Mouse (Mus musculus) adrenal gland, adult 10 weeks (tissue): Measurements from ENCODE around the gene Cxcr5. TPM values are rescaled to one million over a fixed set of nuclear protein-coding genes. Genes with fewer than 3 reads are reported as not detected.

Source experiments
- polyA plus RNA-seq: library from polyadenylated mRNA; stranded (reverse); fragments of 350-450 nt; fragmentation: Illumina TruSeq; extraction: RNeasy Lipid Tissue Mini Kit (QIAGEN cat#74804); gene quantifications from one replicate; pipeline ENCODE4 v1.2.3, GENCODE M21; 2014; ENCODE audit warnings: low read depth, low replicate concordance

The Cxcr5 gene
- polyA plus RNA-seq = not detected

DNA sequence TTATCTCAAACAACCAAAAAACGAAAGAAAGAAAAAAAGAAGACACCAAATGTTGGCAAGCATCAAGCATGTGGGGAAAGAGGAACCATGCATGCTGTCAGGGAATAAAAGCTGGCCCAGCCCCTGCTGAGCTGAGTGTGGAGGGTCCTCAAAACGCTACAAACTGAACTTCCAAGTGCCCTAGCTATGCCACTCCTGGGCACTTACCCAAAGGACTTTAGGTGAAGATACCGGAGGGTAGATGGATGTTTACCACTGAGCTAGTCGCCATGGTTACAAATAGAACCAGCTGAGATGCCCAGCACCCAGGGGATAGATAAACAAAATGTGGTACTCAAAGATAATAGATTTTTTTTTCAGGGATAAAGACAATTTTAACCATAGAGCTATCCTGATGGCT lies at the start of gene Cxcr5:
TSS of gene Cxcr5 (minus strand) at position 281 of the 400 bp plus-strand sequence.

DNA sequence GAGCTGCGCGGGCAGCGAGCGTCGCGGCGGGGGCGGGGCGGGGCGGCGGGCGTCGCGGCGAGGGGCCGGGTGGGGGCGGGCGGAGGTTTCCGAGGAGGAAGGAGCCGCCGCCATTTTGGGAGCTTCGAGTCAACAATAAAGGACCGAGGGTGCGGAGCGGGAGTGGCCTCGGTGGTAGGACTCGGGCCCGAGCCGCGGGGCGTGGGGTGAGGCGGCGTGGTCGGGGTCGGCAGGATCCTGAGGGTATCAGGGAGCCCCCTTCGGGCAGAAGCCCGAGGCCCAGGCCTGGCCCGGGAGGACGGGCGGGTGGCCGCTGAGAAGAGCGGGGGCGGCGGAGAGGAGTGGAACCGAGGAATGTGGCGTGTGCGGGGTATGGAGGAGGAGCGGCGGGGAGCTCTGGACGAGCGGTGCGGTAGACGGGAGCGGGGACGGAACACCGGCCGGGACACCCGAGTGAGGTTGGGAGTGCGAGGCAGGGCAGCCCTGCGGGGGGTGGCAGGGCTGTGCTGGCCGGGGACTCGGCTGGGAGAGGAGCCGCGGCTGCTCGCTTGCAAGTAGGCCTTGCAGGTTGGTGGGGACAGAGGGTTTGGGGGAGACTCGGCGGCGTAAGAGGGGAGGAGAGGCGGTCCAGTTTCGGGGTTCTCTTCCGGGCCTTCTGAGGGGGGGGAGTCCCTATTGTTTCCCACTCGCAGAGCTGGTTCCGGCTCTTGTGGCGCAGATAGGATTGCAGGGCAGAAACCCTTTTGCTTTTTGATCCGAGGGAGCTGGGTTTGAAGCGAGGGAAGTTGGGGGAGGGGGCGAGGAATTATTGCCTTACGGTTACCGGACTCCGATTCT lies 43.3 kb upstream of the Cxcr5 start, which contains the start of gene Ddx6:
TSS of gene Ddx6 (plus strand) at position 114 of the 837 bp plus-strand sequence.

DNA sequence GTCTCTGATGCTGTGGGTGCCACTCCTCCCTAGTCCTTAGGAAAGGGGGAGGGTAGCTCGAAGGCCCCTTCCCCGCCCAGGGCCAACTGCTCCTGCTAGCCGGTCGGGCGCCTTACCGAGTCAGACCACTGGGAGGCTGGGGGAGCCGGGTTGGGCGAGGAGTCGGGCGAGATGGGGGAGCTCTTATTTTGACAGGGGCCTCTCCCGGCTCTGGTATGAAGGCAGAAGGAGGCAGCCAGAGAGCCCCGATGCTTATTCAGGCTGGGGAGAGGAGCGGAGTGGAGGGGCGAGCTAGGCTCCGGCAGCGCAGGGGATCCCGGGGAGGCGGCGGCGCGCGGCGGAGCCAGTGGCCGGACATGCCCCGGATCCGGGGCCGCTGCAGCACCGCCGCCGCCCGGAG lies 79.1 kb downstream of the Cxcr5 start, which contains the start of gene Bcl9l:
TSS of gene Bcl9l (plus strand) at position 274 of the 400 bp plus-strand sequence.

Other genes with a start within 250 kb of the Cxcr5 start
- gene C2cd2l, start 241.6 kb downstream of the Cxcr5 start, polyA plus RNA-seq = 2.2 TPM
- 12.7 TPM for gene Dpagt1, start 235.9 kb downstream of the Cxcr5 start, polyA plus RNA-seq
- 2.9 TPM for gene H2afx, start 227.2 kb downstream of the Cxcr5 start, polyA plus RNA-seq
- gene Hmbs, start 217.6 kb downstream of the Cxcr5 start, polyA plus RNA-seq = 50.5 TPM
- gene Vps11, start 200.2 kb downstream of the Cxcr5 start, polyA plus RNA-seq = 25.8 TPM
- gene Hyou1, start 182.4 kb downstream of the Cxcr5 start, polyA plus RNA-seq = 25.3 TPM
- gene Slc37a4, start 165.0 kb downstream of the Cxcr5 start, polyA plus RNA-seq = 4.2 TPM
- 681 TPM for gene Rps25, start 154.7 kb downstream of the Cxcr5 start, polyA plus RNA-seq
- 64.7 TPM for gene Trappc4, start 154.3 kb downstream of the Cxcr5 start, polyA plus RNA-seq
- 7.0 TPM for gene Ccdc84, start 143.3 kb downstream of the Cxcr5 start, polyA plus RNA-seq
- gene Foxr1, start 120.7 kb downstream of the Cxcr5 start, polyA plus RNA-seq = not detected
- not detected for gene Upk2, start 106.9 kb downstream of the Cxcr5 start, polyA plus RNA-seq
- gene Bcl9l, start 79.1 kb downstream of the Cxcr5 start, polyA plus RNA-seq = 1.7 TPM
- gene Ddx6, start 43.0 kb upstream of the Cxcr5 start, polyA plus RNA-seq = 279 TPM
- not detected for gene Treh, start 111.4 kb upstream of the Cxcr5 start, polyA plus RNA-seq
- 1.2 TPM for gene Phldb1, start 173.3 kb upstream of the Cxcr5 start, polyA plus RNA-seq
- 358 TPM for gene Arcn1, start 206.0 kb upstream of the Cxcr5 start, polyA plus RNA-seq
- gene Ift46, start 206.0 kb upstream of the Cxcr5 start, polyA plus RNA-seq = 33.5 TPM
- gene Tmem25, start 237.4 kb upstream of the Cxcr5 start, polyA plus RNA-seq = 0.52 TPM
- not detected for gene Ttc36, start 241.2 kb upstream of the Cxcr5 start, polyA plus RNA-seq